Mouse (Mus musculus): ENCODE data around the gene Spindoc. TPM values are rescaled to one million over a fixed set of nuclear protein-coding genes. Genes with fewer than 3 reads are reported as not detected.

Spindoc gene
- polyA plus RNA-seq, 1 experiment, result 0.66 TPM

DNA sequence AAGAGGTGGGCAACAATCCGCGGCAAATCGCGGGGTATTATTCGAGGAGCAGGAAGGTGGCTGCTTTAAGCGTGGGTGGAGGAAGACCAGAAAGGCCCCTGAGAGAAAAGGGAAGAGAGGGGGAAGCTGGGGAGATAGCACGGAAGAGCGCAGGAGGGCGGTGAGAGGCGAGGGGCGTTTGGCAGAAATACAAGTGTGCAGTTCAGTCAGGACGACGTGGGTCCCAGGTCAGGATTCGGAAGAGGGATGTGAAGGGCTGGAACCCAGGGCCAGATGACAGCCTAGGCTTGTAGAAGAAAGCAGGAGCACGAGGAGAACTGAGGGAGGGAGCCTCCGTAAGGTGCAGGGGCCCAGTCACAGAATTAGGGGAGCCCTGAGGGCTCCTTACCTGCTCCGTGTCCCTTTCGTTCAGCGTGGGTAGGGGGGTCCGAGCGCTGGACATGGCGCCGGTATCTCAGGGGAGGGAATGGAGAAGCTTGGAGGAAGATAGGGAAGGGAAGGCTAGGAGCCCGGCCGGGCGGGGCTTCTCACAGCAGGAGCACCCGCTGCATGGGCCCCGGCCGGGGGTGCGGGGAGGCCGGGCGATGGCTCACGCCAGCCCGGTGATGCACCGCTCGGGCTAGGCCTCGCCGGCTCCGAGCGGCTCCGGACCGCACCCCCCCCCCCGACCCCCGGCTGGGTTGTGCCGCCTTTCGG, 41.9 kb downstream of the Spindoc start:
- no peaks in the 10 kb centered on the region for H3K27me3 ChIP-seq (ENCODE audit: control insufficient read depth)
- peaks cover 35% of the 10 kb centered on the region for H3K36me3 ChIP-seq (ENCODE audit: control insufficient read depth)
- H3K4me1 ChIP-seq (ENCODE audit: control insufficient read depth), result peaks cover 65% of the 10 kb centered on the region
- no peaks in the 10 kb centered on the region for H3K9me3 ChIP-seq (ENCODE audit: control insufficient read depth, low read length)
- peak overlapping the region; percentile 77 for H3K4me3 ChIP-seq (replicated peaks)
- TF ChIP-seq GATA1 (IDR thresholded peaks at IDR 0.05; ENCODE audit: low read length) (no peak), TAL1 (IDR thresholded peaks at IDR 0.05; ENCODE audit: low read length) (no peak)

DNA sequence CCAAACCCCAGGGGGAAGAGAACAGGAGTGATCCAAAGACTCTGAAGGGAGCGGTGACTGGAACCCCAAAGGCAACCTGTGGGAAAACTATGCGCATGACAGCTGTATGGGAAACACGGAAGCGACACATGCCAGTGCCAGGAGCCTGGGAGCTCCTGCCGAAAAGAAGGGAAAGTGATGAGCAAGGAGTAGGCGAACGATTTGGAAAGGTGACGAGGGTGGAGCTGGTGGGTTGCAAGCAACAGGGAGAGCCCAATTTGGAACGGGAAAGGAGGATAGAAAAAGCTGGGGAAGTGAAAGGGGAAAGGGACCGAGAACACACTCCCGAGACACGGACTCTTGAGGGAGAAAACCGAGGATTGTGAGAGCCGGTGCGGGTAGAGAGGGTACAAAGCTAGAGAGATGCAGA, 42.4 kb downstream of the Spindoc start:
- H3K36me3 ChIP-seq (ENCODE audit: control insufficient read depth), result peaks cover 40% of the 10 kb centered on the region
- no peaks in the 10 kb centered on the region for H3K9me3 ChIP-seq (ENCODE audit: control insufficient read depth, low read length)
- H3K4me3 ChIP-seq (replicated peaks), result peak overlapping the region; percentile 77
- TF ChIP-seq TAL1 (IDR thresholded peaks at IDR 0.05; ENCODE audit: low read length) (no peak), GATA1 (IDR thresholded peaks at IDR 0.05; ENCODE audit: low read length) (no peak)
- peaks cover 65% of the 10 kb centered on the region for H3K4me1 ChIP-seq (ENCODE audit: control insufficient read depth)
- H3K27me3 ChIP-seq (ENCODE audit: control insufficient read depth), result no peaks in the 10 kb centered on the region

DNA sequence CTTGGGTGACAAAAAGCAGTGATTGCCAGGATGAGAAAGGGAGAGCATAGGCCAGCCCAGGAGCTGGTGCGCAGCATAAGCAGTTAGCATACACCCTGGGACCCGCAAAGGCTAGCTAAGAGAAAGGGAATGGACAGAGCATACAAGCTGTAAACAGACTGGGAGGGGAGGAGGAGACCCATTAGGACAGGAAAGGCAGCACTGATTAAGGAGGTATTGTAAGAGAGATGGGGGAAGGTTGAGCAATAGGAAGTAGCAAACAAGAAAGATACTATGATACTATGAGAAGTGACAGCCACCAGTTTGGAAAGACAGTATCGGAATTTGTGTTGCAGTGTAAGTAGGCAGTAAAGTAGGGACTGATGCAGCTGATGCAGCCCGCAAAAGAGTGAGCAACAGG, 42.9 kb downstream of the Spindoc start:
- H3K4me1 ChIP-seq (ENCODE audit: control insufficient read depth), result peaks cover 62% of the 10 kb centered on the region
- TF ChIP-seq TAL1 (IDR thresholded peaks at IDR 0.05; ENCODE audit: low read length) (no peak), GATA1 (IDR thresholded peaks at IDR 0.05; ENCODE audit: low read length) (no peak)
- no peaks in the 10 kb centered on the region for H3K27me3 ChIP-seq (ENCODE audit: control insufficient read depth)
- peak overlapping the region; percentile 77 for H3K4me3 ChIP-seq (replicated peaks)
- no peaks in the 10 kb centered on the region for H3K9me3 ChIP-seq (ENCODE audit: control insufficient read depth, low read length)
- H3K36me3 ChIP-seq (ENCODE audit: control insufficient read depth), result peaks cover 41% of the 10 kb centered on the region

DNA sequence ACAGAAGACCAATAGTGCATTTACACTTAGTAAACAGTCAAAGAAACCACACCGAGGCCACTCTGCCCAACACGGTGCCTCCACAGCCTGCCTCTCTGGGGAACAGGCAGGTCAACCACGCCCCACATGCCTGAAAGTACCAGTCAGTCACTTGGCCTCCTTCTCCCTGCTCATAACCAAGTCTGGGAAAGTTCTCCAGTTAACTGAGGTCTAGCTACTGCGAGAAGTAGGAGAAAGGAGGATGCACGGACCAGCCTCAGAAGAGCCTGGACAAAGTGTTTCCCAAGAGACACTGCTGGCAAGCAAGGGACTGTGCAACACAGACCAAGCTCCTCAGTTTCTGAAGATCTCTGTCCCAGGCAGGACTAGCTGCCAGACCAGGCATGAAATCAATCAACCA, 43.8 kb downstream of the Spindoc start:
- H3K4me1 ChIP-seq (ENCODE audit: control insufficient read depth), result peaks cover 62% of the 10 kb centered on the region

DNA sequence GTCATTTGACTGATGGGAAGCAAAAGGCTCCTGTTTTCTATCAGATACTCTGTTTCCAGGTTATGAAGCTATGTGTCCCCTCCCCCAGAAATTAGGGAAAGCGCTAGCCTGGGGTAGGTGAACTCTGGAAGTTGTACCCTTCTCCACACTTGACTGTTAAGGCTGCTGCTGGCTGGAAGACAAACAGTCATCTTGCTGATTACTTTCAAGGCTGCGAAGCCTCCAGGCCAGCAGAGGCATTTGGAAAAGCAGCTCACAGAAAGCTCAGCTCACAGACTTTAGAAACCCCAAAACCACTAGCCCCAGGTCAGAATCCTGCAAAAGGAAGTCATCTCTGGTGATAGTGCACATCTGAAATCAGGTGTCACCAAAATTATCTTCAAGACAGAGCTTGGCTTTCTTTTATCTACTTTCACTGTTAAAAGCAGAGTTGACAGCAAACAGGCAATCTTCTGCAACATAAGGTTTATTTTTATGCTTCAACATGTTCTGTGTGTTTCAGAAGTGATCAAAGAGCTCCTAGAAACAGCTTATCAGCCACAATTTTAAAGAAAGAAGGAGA, 44.9 kb downstream of the Spindoc start:
- Histone ChIP-seq H3K9me3 (ENCODE audit: control insufficient read depth, low read length) (no peaks in the 10 kb centered on the region), H3K4me1 (ENCODE audit: control insufficient read depth) (peaks cover 59% of the 10 kb centered on the region), H3K27me3 (ENCODE audit: control insufficient read depth) (no peaks in the 10 kb centered on the region), H3K36me3 (ENCODE audit: control insufficient read depth) (peaks cover 57% of the 10 kb centered on the region), H3K4me3 (replicated peaks) (no peak overlapping the region)
- TF ChIP-seq TAL1 (IDR thresholded peaks at IDR 0.05; ENCODE audit: low read length) (no peak), GATA1 (IDR thresholded peaks at IDR 0.05; ENCODE audit: low read length) (no peak)

More for the DNA sequence above, 43.8 kb downstream of the Spindoc start:
- Histone ChIP-seq H3K27me3 (ENCODE audit: control insufficient read depth) (no peaks in the 10 kb centered on the region), H3K4me3 (replicated peaks) (peak overlapping the region; percentile 77), H3K36me3 (ENCODE audit: control insufficient read depth) (peaks cover 48% of the 10 kb centered on the region), H3K9me3 (ENCODE audit: control insufficient read depth, low read length) (no peaks in the 10 kb centered on the region)
- no peak for TF ChIP-seq TAL1 (IDR thresholded peaks at IDR 0.05; ENCODE audit: low read length)
- no peak for TF ChIP-seq GATA1 (IDR thresholded peaks at IDR 0.05; ENCODE audit: low read length)

DNA sequence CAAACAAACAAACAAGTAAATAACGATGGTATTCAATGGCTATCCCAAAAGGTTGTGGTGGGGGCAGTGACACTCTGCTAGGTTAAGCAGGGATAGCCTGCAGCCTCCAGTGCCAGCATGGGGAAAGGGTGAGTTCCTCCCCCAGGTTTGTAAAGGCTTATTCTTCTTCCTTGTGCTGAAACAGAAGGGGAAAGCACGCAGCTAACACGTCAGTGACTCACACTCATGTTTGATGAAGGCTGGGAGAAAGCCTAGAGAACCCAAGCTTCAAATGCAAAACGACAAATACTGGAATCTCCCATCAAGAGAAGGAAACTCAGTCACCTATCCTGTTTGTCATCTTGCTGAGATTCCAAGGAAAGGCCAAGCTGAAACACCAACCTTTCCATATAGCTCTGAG, 47.1 kb downstream of the Spindoc start:
- TF ChIP-seq GATA1 (IDR thresholded peaks at IDR 0.05; ENCODE audit: low read length), result no peak
- no peak for TF ChIP-seq TAL1 (IDR thresholded peaks at IDR 0.05; ENCODE audit: low read length)
- peaks cover 46% of the 10 kb centered on the region for H3K4me1 ChIP-seq (ENCODE audit: control insufficient read depth)
- H3K36me3 ChIP-seq (ENCODE audit: control insufficient read depth), result peaks cover 71% of the 10 kb centered on the region
- no peak overlapping the region for H3K4me3 ChIP-seq (replicated peaks)
- no peaks in the 10 kb centered on the region for H3K27me3 ChIP-seq (ENCODE audit: control insufficient read depth)
- H3K9me3 ChIP-seq (ENCODE audit: control insufficient read depth, low read length), result no peaks in the 10 kb centered on the region

DNA sequence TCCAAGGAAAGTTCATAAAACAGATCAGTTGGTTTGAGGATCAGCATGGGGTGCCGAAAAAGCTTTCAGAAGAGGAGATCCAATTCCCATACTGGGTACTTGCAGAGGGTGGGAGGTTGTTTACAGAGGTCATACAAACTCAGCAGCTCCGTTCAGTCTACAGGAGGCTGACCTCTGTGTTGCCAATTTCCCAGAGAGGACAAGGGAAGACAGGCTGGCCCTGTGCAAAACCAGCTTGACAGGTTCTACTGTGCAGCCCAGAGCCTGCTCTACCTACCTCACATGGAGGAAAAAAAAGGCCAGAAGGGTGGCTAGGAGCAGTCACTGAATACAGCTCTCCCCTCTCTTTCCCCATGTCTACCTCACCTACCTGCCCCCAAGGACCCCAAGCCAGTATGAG, 48.7 kb downstream of the Spindoc start:
- TF ChIP-seq GATA1 (IDR thresholded peaks at IDR 0.05; ENCODE audit: low read length), result no peak
- no peak for TF ChIP-seq TAL1 (IDR thresholded peaks at IDR 0.05; ENCODE audit: low read length)
- H3K27me3 ChIP-seq (ENCODE audit: control insufficient read depth), result no peaks in the 10 kb centered on the region
- no peak overlapping the region for H3K4me3 ChIP-seq (replicated peaks)
- peaks cover 30% of the 10 kb centered on the region for H3K4me1 ChIP-seq (ENCODE audit: control insufficient read depth)
- peaks cover 73% of the 10 kb centered on the region for H3K36me3 ChIP-seq (ENCODE audit: control insufficient read depth)
- H3K9me3 ChIP-seq (ENCODE audit: control insufficient read depth, low read length), result no peaks in the 10 kb centered on the region

DNA sequence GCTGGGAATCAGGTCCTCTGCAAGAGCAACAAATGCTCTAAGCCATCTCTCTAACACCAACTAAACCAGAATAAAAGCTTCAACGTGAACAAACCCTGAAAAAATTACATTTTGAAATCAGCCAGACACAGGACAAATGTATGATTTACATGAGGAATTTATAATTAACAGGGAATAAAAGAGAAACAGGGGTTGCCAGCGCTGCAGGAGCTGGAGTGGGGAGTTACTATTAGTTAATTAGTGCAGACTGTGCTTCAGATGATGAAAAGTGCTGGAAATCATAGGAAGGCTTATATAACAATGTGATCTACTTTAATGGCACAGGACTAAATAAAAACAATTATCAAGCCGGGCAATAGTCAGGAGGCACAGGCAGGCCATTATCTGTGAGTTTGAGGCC, 61.4 kb downstream of the Spindoc start:
- Histone ChIP-seq H3K36me3 (ENCODE audit: control insufficient read depth) (peaks cover 3% of the 10 kb centered on the region), H3K4me3 (replicated peaks) (no peak overlapping the region), H3K27me3 (ENCODE audit: control insufficient read depth) (no peaks in the 10 kb centered on the region), H3K4me1 (ENCODE audit: control insufficient read depth) (peaks cover 10% of the 10 kb centered on the region), H3K9me3 (ENCODE audit: control insufficient read depth, low read length) (no peaks in the 10 kb centered on the region)
- no peak for TF ChIP-seq TAL1 (IDR thresholded peaks at IDR 0.05; ENCODE audit: low read length)
- TF ChIP-seq GATA1 (IDR thresholded peaks at IDR 0.05; ENCODE audit: low read length), result no peak

DNA sequence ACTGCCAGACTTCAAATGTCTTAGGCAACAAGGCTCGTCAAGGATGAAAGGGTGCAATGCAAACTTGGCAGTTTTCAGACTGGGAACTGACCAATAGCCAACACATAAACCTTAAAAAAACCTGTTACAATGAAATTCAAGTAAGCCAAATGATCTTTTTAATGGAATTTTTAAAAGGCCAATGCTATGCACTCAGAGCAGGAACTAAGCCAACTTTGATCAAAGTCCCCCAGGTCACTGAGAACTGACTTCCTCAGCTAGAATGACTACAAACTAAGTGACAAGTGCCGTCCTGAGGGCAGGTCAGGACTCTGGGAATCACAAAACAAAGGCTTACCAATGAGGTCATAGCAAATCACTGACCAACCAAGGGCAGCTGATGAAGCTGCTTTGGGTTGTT, 62.6 kb downstream of the Spindoc start:
- Histone ChIP-seq H3K9me3 (ENCODE audit: control insufficient read depth, low read length) (no peaks in the 10 kb centered on the region), H3K4me1 (ENCODE audit: control insufficient read depth) (peaks cover 18% of the 10 kb centered on the region), H3K27me3 (ENCODE audit: control insufficient read depth) (no peaks in the 10 kb centered on the region), H3K4me3 (replicated peaks) (no peak overlapping the region), H3K36me3 (ENCODE audit: control insufficient read depth) (peaks cover 2% of the 10 kb centered on the region; the same call in 1 of the 2 replicates)
- TF ChIP-seq TAL1 (IDR thresholded peaks at IDR 0.05; ENCODE audit: low read length), result no peak
- no peak for TF ChIP-seq GATA1 (IDR thresholded peaks at IDR 0.05; ENCODE audit: low read length)
